8 mouse cellular contexts compared by ENCODE assay signal in genomic region chr2:21204912-21205830, GRCm38 (mm10). TPM values are rescaled to one million over a fixed set of nuclear protein-coding genes. Genes with fewer than 3 reads are reported as not detected.
DNase-seq lines count a peak whose midpoint lies in the region; ATAC-seq lines count a peak whose summit lies in the region.

Enkur (minus strand) TSS chr2:21205365.
Thnsl1 (plus strand) TSS chr2:21205724.

- H3K4me1 ChIP-seq in intestine, embryonic 14.5 days (replicated peaks; ENCODE audit: control insufficient read depth, insufficient read depth, low read length), result no peaks in the 10 kb centered on the region

- peak within 1 kb of the TSS; percentile 73 for H3K27ac ChIP-seq in intestine, embryonic 14.5 days (ENCODE audit: low read depth)

- 2% methylated on average over 43 of the region's 43 CpGs for WGBS in intestine, embryonic 14.5 days

- H3K4me2 ChIP-seq in intestine, embryonic 14.5 days (ENCODE audit: low read length), result peak within 1 kb of the TSS; percentile 61

- peak; percentile 98 for ATAC-seq in intestine, embryonic 14.5 days (replicated peaks; ENCODE audit: low FRiP score, low TSS enrichment, low read depth)

- intact Hi-C loops in left cerebral cortex, postnatal 14 days (cut with DNase I), result no loop called here

- H3K36me3 ChIP-seq in intestine, embryonic 14.5 days (ENCODE audit: control insufficient read depth, insufficient read depth, low read length), result no peaks in the 10 kb centered on the region

- no peaks in the 10 kb centered on the region for H3K27me3 ChIP-seq in intestine, embryonic 14.5 days (replicated peaks; ENCODE audit: control insufficient read depth, insufficient read depth, low read length)

- H3K9me3 ChIP-seq in intestine, embryonic 14.5 days (ENCODE audit: control insufficient read depth, low read length), result no peaks in the 10 kb centered on the region

- H3K9ac ChIP-seq in intestine, embryonic 14.5 days (ENCODE audit: low read length), result peak within 1 kb of the TSS; percentile 58

- peak; percentile 99 for DNase-seq in adrenal gland, adult 18-20 months (ENCODE audit: low spot score in 2 of 2)
- DNase-seq in embryo, embryonic 11 days, result peak; percentile 97
- peak; percentile 97 for DNase-seq in gastrocnemius, postnatal 25 days
- DNase-seq in intestine, embryonic 14.5 days (ENCODE audit: low spot score), result peak; percentile 100
- peak; percentile 96 to 97 for DNase-seq in left cerebral cortex, postnatal 14 days (ENCODE audit: low spot score in 2 of 2)
- DNase-seq in mesoderm, embryonic 11.5 days (ENCODE audit: low read depth, low spot score), result peak; percentile 98
- DNase-seq in right cerebral cortex, postnatal 36 days (ENCODE audit: low spot score in 2 of 2), result peak; percentile 95
- DNase-seq in yolk sac, embryonic 10.5 days (ENCODE audit: low spot score), result peak; percentile 98

- H3K4me3 ChIP-seq in intestine, embryonic 14.5 days (ENCODE audit: low read depth, low read length), result peak within 1 kb of the TSS; percentile 62

RNA-seq across cellular contexts. Expression of gene Enkur, which starts in this region (rescaled TPM):
- total RNA-seq in adrenal gland, adult 18-20 months (2021), result under 1 TPM; 0.43 to 0.99 TPM
- total RNA-seq in gastrocnemius, postnatal 25 days (2021), result under 1 TPM; 0.31 to 0.96 TPM
- 0.41 and 0.70 TPM in 2 replicates for polyA plus RNA-seq in intestine, embryonic 14.5 days (2014; fragmentation: Nextera tagmentation; extraction: Ambion mirVana)
- 1 to 10 TPM; 2.9 to 4.6 TPM for total RNA-seq in left cerebral cortex, postnatal 14 days (2021)

RNA-seq across cellular contexts. Expression of gene Thnsl1, which starts in this region (rescaled TPM):
- 1 to 10 TPM; 5.6 to 6.2 TPM for total RNA-seq in adrenal gland, adult 18-20 months (2021)
- 1 to 10 TPM; 2.4 to 2.5 TPM for total RNA-seq in gastrocnemius, postnatal 25 days (2021)
- 7.5 and 9.1 TPM in 2 replicates for polyA plus RNA-seq in intestine, embryonic 14.5 days (2014; fragmentation: Nextera tagmentation; extraction: Ambion mirVana)
- total RNA-seq in left cerebral cortex, postnatal 14 days (2021), result 10 to 100 TPM; 19.2 to 20.2 TPM

Comparison
In these comparisons a context has a peak if more than half of its experiments do, and no peak if none do; other contexts are left out.
1. Peak in every context shown above with its lines: DNase-seq, ATAC-seq, H3K4me3 ChIP-seq and H3K27ac ChIP-seq.